Mouse (Mus musculus): Measurements from ENCODE around the gene Taf1c. TPM values are rescaled to one million over a fixed set of nuclear protein-coding genes. Genes with fewer than 3 reads are reported as not detected.

The Taf1c gene
- total RNA-seq, 2 experiments from 2014 or later, result 3.0 to 11.0 TPM

Other genes starting within 250 kb of the Taf1c start
- gene Mlycd, start 210.3 kb downstream of the Taf1c start, total RNA-seq (2014; fragmentation: Nextera tagmentation), result 15.5 and 17.4 TPM in 2 replicates
- gene Mlycd, start 210.3 kb downstream of the Taf1c start, total RNA-seq (2017), result 10.4 and 11.1 TPM in 2 replicates
- gene Osgin1, start 171.1 kb downstream of the Taf1c start, total RNA-seq (2014; fragmentation: Nextera tagmentation), result 1.0 and 4.3 TPM in 2 replicates
- gene Osgin1, start 171.1 kb downstream of the Taf1c start, total RNA-seq (2017), result 0.93 and 1.8 TPM in 2 replicates
- gene Necab2, start 158.5 kb downstream of the Taf1c start, total RNA-seq (2014; fragmentation: Nextera tagmentation), result not detected in 2 replicates
- not detected in 2 replicates for gene Necab2, start 158.5 kb downstream of the Taf1c start, total RNA-seq (2017)
- gene Slc38a8, start 103.5 kb downstream of the Taf1c start, total RNA-seq (2014; fragmentation: Nextera tagmentation), result not detected in 2 replicates
- gene Slc38a8, start 103.5 kb downstream of the Taf1c start, total RNA-seq (2017), result not detected in 2 replicates
- 56.5 and 57.3 TPM in 2 replicates for gene Mbtps1, start 46.5 kb downstream of the Taf1c start, total RNA-seq (2014; fragmentation: Nextera tagmentation)
- gene Mbtps1, start 46.5 kb downstream of the Taf1c start, total RNA-seq (2017), result 44.0 and 46.6 TPM in 2 replicates
- gene Hsdl1, start 30.0 kb downstream of the Taf1c start, total RNA-seq (2014; fragmentation: Nextera tagmentation), result 23.8 and 29.1 TPM in 2 replicates
- gene Hsdl1, start 30.0 kb downstream of the Taf1c start, total RNA-seq (2017), result 34.7 and 50.2 TPM in 2 replicates
- not detected in 2 replicates for gene Dnaaf1, start 30.0 kb downstream of the Taf1c start, total RNA-seq (2014; fragmentation: Nextera tagmentation)
- gene Dnaaf1, start 30.0 kb downstream of the Taf1c start, total RNA-seq (2017), result 0.13 TPM in 1 of 2 replicates, not detected in the other
- gene Adad2, start 7.5 kb upstream of the Taf1c start, total RNA-seq (2014; fragmentation: Nextera tagmentation), result not detected in 2 replicates
- gene Adad2, start 7.5 kb upstream of the Taf1c start, total RNA-seq (2017), result not detected in 2 replicates
- gene Kcng4, start 30.5 kb upstream of the Taf1c start, total RNA-seq (2014; fragmentation: Nextera tagmentation), result not detected in 2 replicates
- gene Kcng4, start 30.5 kb upstream of the Taf1c start, total RNA-seq (2017), result not detected in 2 replicates
- not detected in 2 replicates for gene Wfdc1, start 61.1 kb upstream of the Taf1c start, total RNA-seq (2014; fragmentation: Nextera tagmentation)
- not detected in 2 replicates for gene Wfdc1, start 61.1 kb upstream of the Taf1c start, total RNA-seq (2017)
- not detected in 2 replicates for gene Atp2c2, start 94.8 kb upstream of the Taf1c start, total RNA-seq (2014; fragmentation: Nextera tagmentation)
- gene Atp2c2, start 94.8 kb upstream of the Taf1c start, total RNA-seq (2017), result not detected in 2 replicates
- gene Tldc1, start 173.2 kb upstream of the Taf1c start, total RNA-seq (2014; fragmentation: Nextera tagmentation), result 7.5 and 11.2 TPM in 2 replicates
- gene Tldc1, start 173.2 kb upstream of the Taf1c start, total RNA-seq (2017), result 2.2 and 3.9 TPM in 2 replicates
- 136 and 152 TPM in 2 replicates for gene Cotl1, start 235.3 kb upstream of the Taf1c start, total RNA-seq (2014; fragmentation: Nextera tagmentation)
- gene Cotl1, start 235.3 kb upstream of the Taf1c start, total RNA-seq (2017), result 127 and 150 TPM in 2 replicates